Mouse (Mus musculus) hindbrain, embryonic 13.5 days (tissue): ENCODE results near the gene Tmem63a. TPM values are rescaled to one million over a fixed set of nuclear protein-coding genes. Genes with fewer than 3 reads are reported as not detected.

Experiments
- ATAC-seq: fragments of 200-750 bp; cut with Nextera tagmentation; 2 replicates; pipeline ENCODE4 v1.8.0; 2017; ENCODE audit warnings: moderate TSS enrichment; ENCODE audit not compliant: low FRiP score
- H3K27ac ChIP-seq: fragments of 300-500 bp; sonication (generic); 2 replicates; pipeline ENCODE4 v1.5.1; 2015; ENCODE audit warnings: inconsistent platforms, mild to moderate bottlenecking, moderate library complexity
- H3K27me3 ChIP-seq: fragments of 300-500 bp; sonication (generic); 2 replicates; pipeline ENCODE4 v1.6.1; 2015; ENCODE audit warnings: mild to moderate bottlenecking, inconsistent platforms
- H3K36me3 ChIP-seq: fragments of 300-500 bp; sonication (generic); 2 replicates; pipeline ENCODE4 v1.6.1; 2015; ENCODE audit warnings: mild to moderate bottlenecking, inconsistent platforms
- H3K4me1 ChIP-seq: fragments of 300-500 bp; sonication (generic); replicated peaks from 2 replicates; pipeline ENCODE4 v1.6.1; 2015; ENCODE audit warnings: inconsistent platforms
- H3K4me2 ChIP-seq: fragments of 300-500 bp; sonication (generic); 2 replicates; pipeline ENCODE4 v1.6.1; 2015; ENCODE audit warnings: inconsistent platforms, mild to moderate bottlenecking, moderate library complexity
- H3K4me3 ChIP-seq: fragments of 300-500 bp; sonication (generic); 2 replicates; pipeline ENCODE4 v1.5.1; 2015; ENCODE audit warnings: mild to moderate bottlenecking, inconsistent platforms
- H3K9ac ChIP-seq: fragments of 300-500 bp; sonication (generic); 2 replicates; pipeline ENCODE4 v1.6.1; 2015; ENCODE audit warnings: mild to moderate bottlenecking, inconsistent platforms
- H3K9me3 ChIP-seq: fragments of 300-500 bp; sonication (generic); 2 replicates; pipeline ENCODE4 v1.6.1; 2016; ENCODE audit warnings: inconsistent platforms
- WGBS: fragments of 180-500 bp; shearing (Covaris S2); methylation state at CpG from one replicate; pipeline ENCODE4 v1.1.7; 2015; 5-methylcytosine and 5-hydroxymethylcytosine counted together
- polyA plus RNA-seq: library from polyadenylated mRNA; unstranded; fragments of >200 nt; fragmentation: Nextera tagmentation; extraction: Ambion mirVana; gene quantifications from 2 replicates; pipeline ENCODE4 v1.2.1, GENCODE M21; 2015

Tmem63a gene
- polyA plus RNA-seq, 1 experiment from 2014 or later, result 1.8 TPM

DNA sequence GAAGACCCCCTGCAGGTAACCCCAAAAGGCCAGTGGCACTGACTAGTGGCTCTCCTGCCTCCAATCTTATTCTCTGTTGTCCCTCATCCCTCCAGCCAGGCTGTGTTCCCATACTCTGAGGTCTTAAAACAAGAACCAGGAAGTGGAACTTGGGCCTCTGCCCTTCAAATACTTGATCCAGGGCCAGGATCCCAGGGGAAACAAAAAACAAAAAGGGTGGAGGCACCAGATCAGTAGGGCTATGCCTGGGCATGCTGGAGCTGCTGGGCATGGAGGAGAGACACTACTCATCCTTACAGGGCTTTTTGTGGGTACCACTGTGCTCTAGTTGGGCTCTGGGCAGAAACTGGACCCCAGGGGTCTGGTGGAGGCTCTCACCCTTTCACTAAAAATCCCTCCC is 73.4 kb downstream of the Tmem63a start:
- ATAC-seq, result no peak
- no peak overlapping the region for H3K27ac ChIP-seq
- H3K9ac ChIP-seq, result no peak overlapping the region
- no peaks in the 10 kb centered on the region for H3K36me3 ChIP-seq
- no peak overlapping the region for H3K4me3 ChIP-seq
- peaks cover 27% of the 10 kb centered on the region for H3K4me1 ChIP-seq
- H3K27me3 ChIP-seq, result peaks cover 19% of the 10 kb centered on the region
- no peaks in the 10 kb centered on the region for H3K9me3 ChIP-seq
- no peak overlapping the region for H3K4me2 ChIP-seq

DNA sequence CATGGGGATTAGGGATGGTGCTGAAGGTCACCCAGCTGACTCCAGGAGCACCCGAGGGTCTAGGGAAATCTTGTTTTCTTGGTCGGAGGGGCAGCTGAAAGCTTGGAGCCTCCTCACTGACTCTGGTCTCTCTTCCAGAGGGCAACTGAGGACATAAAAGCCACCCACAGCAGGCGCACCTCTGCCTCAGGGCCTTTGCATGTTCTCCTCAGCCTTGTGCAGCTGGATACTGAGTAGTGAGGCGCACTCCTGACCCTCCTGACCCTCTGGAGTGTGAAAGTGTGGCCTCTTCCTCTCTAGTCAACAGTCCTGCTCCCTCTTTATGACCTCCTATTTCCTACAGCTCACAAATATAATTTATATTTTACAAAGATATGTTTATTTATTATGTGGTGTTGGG is 73.9 kb downstream of the Tmem63a start:
- Histone ChIP-seq H3K4me3 (0 out of 2 replicates have a peak overlapping the region, but pooled peaks have one; percentile 53), H3K4me2 (peak overlapping the region; percentile 96), H3K27me3 (peaks cover 19% of the 10 kb centered on the region), H3K27ac (no peak overlapping the region), H3K9ac (no peak overlapping the region), H3K4me1 (peaks cover 27% of the 10 kb centered on the region), H3K9me3 (no peaks in the 10 kb centered on the region), H3K36me3 (no peaks in the 10 kb centered on the region)
- WGBS, result 77% methylated on average over 4 of the region's 4 CpGs
- no peak for ATAC-seq

- peaks cover 27% of the 10 kb centered on the region for H3K4me1 ChIP-seq
- H3K9me3 ChIP-seq, result no peaks in the 10 kb centered on the region
- peak; percentile 68 for ATAC-seq
- H3K4me3 ChIP-seq, result peak overlapping the region; percentile 53
- peaks cover 19% of the 10 kb centered on the region for H3K27me3 ChIP-seq
- WGBS, result 4% methylated on average over 21 of the region's 21 CpGs
- peak overlapping the region; percentile 69 for H3K9ac ChIP-seq
- no peak overlapping the region for H3K27ac ChIP-seq
- H3K4me2 ChIP-seq, result peak overlapping the region; percentile 96
- no peaks in the 10 kb centered on the region for H3K36me3 ChIP-seq
These were observed 74.5 kb downstream of the Tmem63a start for GRCm38 (mm10) chr1:181016532-181017131.

GRCm38 (mm10) chr1:181017212-181017711 is 75.1 kb downstream of the Tmem63a start:
- peak overlapping the region; percentile 69 for H3K9ac ChIP-seq
- H3K4me2 ChIP-seq, result peak overlapping the region; percentile 96
- H3K4me3 ChIP-seq, result peak overlapping the region; percentile 53
- H3K27me3 ChIP-seq, result peaks cover 19% of the 10 kb centered on the region
- WGBS, result 0% methylated on average over 22 of the region's 22 CpGs
- H3K9me3 ChIP-seq, result no peaks in the 10 kb centered on the region
- H3K36me3 ChIP-seq, result no peaks in the 10 kb centered on the region
- peak; percentile 88 for ATAC-seq
- no peak overlapping the region for H3K27ac ChIP-seq
- peaks cover 27% of the 10 kb centered on the region for H3K4me1 ChIP-seq

GRCm38 (mm10) chr1:181017890-181018420 is 75.8 kb downstream of the Tmem63a start:
- WGBS, result 69% methylated on average over 13 of the region's 13 CpGs

DNA sequence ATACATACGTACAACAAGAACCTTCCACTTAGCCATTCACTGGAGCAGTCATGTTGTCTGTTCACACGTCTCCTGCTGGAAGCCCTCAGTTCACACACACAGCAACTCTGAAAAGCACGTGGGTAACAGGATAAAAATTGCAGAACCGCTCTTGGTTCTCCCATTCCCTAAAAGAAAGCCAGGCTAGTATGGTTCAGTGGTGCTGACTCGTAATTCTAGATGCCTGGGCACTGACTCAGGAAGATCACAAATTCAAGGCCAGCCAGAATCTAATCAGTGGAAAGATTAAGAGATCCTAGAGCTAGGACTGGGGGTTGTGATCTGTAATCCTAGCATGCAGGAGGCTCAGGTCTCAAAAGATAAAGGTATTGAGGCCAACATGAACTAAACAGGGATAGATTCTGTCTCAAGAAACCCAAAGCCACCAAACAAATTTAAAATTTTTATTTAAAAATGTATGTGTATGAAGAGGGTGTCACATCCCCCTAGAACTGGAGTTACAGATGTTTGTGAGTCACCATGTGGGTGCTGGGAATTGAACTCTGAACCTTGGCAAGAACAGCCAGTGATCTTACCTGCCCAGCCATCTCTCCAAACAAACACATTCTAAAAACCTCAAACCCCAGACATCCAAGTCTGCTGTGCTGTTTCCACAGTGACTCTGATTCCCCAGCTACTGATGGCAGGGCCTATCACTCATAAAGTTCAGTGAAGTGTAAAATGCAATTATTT is 78.8 kb downstream of the Tmem63a start, which contains the start of gene Ephx1:
Ephx1 (minus strand) TSS at position 149 of the 732 bp plus-strand sequence.
- H3K4me3 ChIP-seq, result no peak within 1 kb of the TSS
- no peak within 1 kb of the TSS for H3K9ac ChIP-seq
- no peaks in the 10 kb centered on the region for H3K9me3 ChIP-seq
- H3K27ac ChIP-seq, result no peak within 1 kb of the TSS
- peaks cover 15% of the 10 kb centered on the region for H3K27me3 ChIP-seq
- H3K4me2 ChIP-seq, result no peak within 1 kb of the TSS
- H3K36me3 ChIP-seq, result no peaks in the 10 kb centered on the region
- ATAC-seq, result no peak
- WGBS, result 69% methylated on average over 5 of the region's 5 CpGs
- peaks cover 17% of the 10 kb centered on the region for H3K4me1 ChIP-seq

More at GRCm38 (mm10) chr1:181017890-181018420, 75.8 kb downstream of the Tmem63a start:
- ATAC-seq, result no peak
- Histone ChIP-seq H3K4me1 (peaks cover 27% of the 10 kb centered on the region), H3K27ac (no peak overlapping the region), H3K36me3 (no peaks in the 10 kb centered on the region), H3K4me2 (peak overlapping the region; percentile 96), H3K4me3 (no peak overlapping the region), H3K9me3 (no peaks in the 10 kb centered on the region), H3K9ac (no peak overlapping the region), H3K27me3 (peaks cover 19% of the 10 kb centered on the region)

DNA sequence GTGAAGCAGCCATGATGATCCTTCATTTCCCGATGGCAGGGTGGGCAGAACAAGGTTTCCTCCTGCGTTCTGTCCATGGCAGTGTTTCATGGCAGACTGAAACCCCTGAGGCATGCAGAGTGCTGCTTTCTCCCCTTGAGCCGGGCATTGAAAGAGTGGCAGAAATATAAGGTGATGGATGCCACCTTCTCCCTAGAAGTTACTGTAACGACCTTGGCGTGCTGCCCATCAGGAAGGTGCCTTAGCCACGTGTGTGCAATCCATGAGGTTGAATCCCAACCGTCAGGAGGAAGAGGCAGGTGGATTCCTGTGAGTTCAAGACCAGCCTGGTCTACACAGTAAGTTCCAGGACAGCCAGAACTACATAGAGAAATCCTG is 79.3 kb downstream of the Tmem63a start:
- H3K4me3 ChIP-seq, result no peak overlapping the region
- ATAC-seq, result no peak
- WGBS, result 55% methylated on average over 7 of the region's 7 CpGs
- H3K27me3 ChIP-seq, result peaks cover 13% of the 10 kb centered on the region
- H3K27ac ChIP-seq, result no peak overlapping the region
- H3K9ac ChIP-seq, result no peak overlapping the region
- no peaks in the 10 kb centered on the region for H3K36me3 ChIP-seq
- no peak overlapping the region for H3K4me2 ChIP-seq
- H3K4me1 ChIP-seq, result peaks cover 15% of the 10 kb centered on the region
- H3K9me3 ChIP-seq, result no peaks in the 10 kb centered on the region

- no peaks in the 10 kb centered on the region for H3K9me3 ChIP-seq
- no peak overlapping the region for H3K9ac ChIP-seq
- H3K36me3 ChIP-seq, result no peaks in the 10 kb centered on the region
- no peak overlapping the region for H3K4me2 ChIP-seq
- WGBS, result 17% methylated on average over 1 of the region's 1 CpGs
- H3K4me3 ChIP-seq, result no peak overlapping the region
- H3K4me1 ChIP-seq, result peaks cover 7% of the 10 kb centered on the region; the same call in 1 of the 2 replicates
- peaks cover 13% of the 10 kb centered on the region for H3K27me3 ChIP-seq
- H3K27ac ChIP-seq, result no peak overlapping the region
- no peak for ATAC-seq
These were observed 80.1 kb downstream of the Tmem63a start for GRCm38 (mm10) chr1:181022265-181022664.

Other genes starting within 250 kb of the Tmem63a start
- 0.08 TPM in 1 of 2 replicates, not detected in the other for gene Mixl1, start 245.3 kb upstream of the Tmem63a start, polyA plus RNA-seq
- gene Acbd3, start 216.3 kb upstream of the Tmem63a start, polyA plus RNA-seq, result 24.5 and 24.9 TPM in 2 replicates
- 3,757 and 3,885 TPM in 2 replicates for gene H3f3a, start 128.4 kb upstream of the Tmem63a start, polyA plus RNA-seq
- gene Sde2, start 91.2 kb upstream of the Tmem63a start, polyA plus RNA-seq, result 29.6 and 31.6 TPM in 2 replicates
- 0.26 and 0.63 TPM in 2 replicates for gene Lefty2, start 49.2 kb upstream of the Tmem63a start, polyA plus RNA-seq
- gene Pycr2, start 38.1 kb upstream of the Tmem63a start, polyA plus RNA-seq, result 74.1 and 78.7 TPM in 2 replicates
- 0.23 and 0.58 TPM in 2 replicates for gene Lefty1, start 7.3 kb upstream of the Tmem63a start, polyA plus RNA-seq
- gene Ephx1, start 78.6 kb downstream of the Tmem63a start, polyA plus RNA-seq, result 3.3 and 4.8 TPM in 2 replicates
- 0.08 and 0.13 TPM in 2 replicates for gene 9130409I23Rik, start 108.9 kb downstream of the Tmem63a start, polyA plus RNA-seq
- 40.6 and 45.2 TPM in 2 replicates for gene Nvl, start 201.9 kb downstream of the Tmem63a start, polyA plus RNA-seq
- 65.1 and 69.5 TPM in 2 replicates for gene Cnih4, start 202.3 kb downstream of the Tmem63a start, polyA plus RNA-seq